Mouse (Mus musculus) C2C12 (cell line): Measurements from ENCODE around the gene Ptprcap.

ENCODE experiments used
- CEBPB ChIP-seq: IDR thresholded peaks from one replicate; pipeline ENCODE4 v1.6.1; 2011; ENCODE audit warnings: low read depth, mild to moderate bottlenecking, control low read depth, moderate library complexity
- CTCF ChIP-seq: IDR thresholded peaks from one replicate; pipeline ENCODE4 v1.5.1; 2011; ENCODE audit not compliant: control insufficient read depth, insufficient read depth, insufficient read length
- MYOD1 ChIP-seq: IDR thresholded peaks from one replicate; pipeline ENCODE4 v1.6.1; 2011; ENCODE audit warnings: low read depth; ENCODE audit not compliant: control insufficient read depth, insufficient read length
- MYOG ChIP-seq: IDR thresholded peaks from one replicate; pipeline ENCODE4 v1.6.1; 2011; ENCODE audit not compliant: control insufficient read depth, insufficient read length; ENCODE audit errors: extremely low read depth
- USF1 ChIP-seq: IDR thresholded peaks from one replicate; pipeline ENCODE4 v1.6.1; 2011; ENCODE audit warnings: low read depth, mild to moderate bottlenecking, control low read depth, moderate library complexity

GRCm38 (mm10) chr19:4136463-4136862 lies 16.9 kb upstream of the Ptprcap start:
- TF ChIP-seq CTCF (no peak), MYOG (no peak), USF1 (no peak), CEBPB (no peak), MYOD1 (no peak)
